Mouse (Mus musculus) intestine, embryonic 14.5 days (tissue): ENCODE results near the gene Cdc40. TPM values are rescaled to one million over a fixed set of nuclear protein-coding genes. Genes with fewer than 3 reads are reported as not detected.

Source experiments
- ATAC-seq: fragments of 200-750 bp; cut with Nextera tagmentation; replicated peaks from 2 replicates; pipeline ENCODE4 v1.8.0; 2017; ENCODE audit warnings: low read depth, moderate number of reproducible peaks, moderate TSS enrichment, moderate library complexity; ENCODE audit not compliant: low FRiP score, low TSS enrichment
- DNase-seq: peaks from one replicate; pipeline ENCODE4 v3.0.0-alpha.2; 2018; ENCODE audit warnings: low spot score
- H3K27ac ChIP-seq: fragments of 300-500 bp; sonication (generic); 2 replicates; pipeline ENCODE4 v1.5.1; 2014; ENCODE audit warnings: low read depth, mild to moderate bottlenecking, control low read depth
- H3K27me3 ChIP-seq: fragments of 300-500 bp; sonication (generic); replicated peaks from 2 replicates; pipeline ENCODE4 v1.6.1; 2014; ENCODE audit warnings: low read length, control low read depth; ENCODE audit not compliant: control insufficient read depth, insufficient read depth
- H3K36me3 ChIP-seq: fragments of 300-500 bp; sonication (generic); 2 replicates; pipeline ENCODE4 v1.6.1; 2014; ENCODE audit warnings: low read length, control low read depth; ENCODE audit not compliant: control insufficient read depth, insufficient read depth
- H3K4me1 ChIP-seq: fragments of 300-500 bp; sonication (generic); replicated peaks from 2 replicates; pipeline ENCODE4 v1.6.1; 2014; ENCODE audit warnings: low read length, control low read depth, mixed read lengths; ENCODE audit not compliant: control insufficient read depth, insufficient read depth
- H3K4me2 ChIP-seq: fragments of 300-500 bp; sonication (generic); 2 replicates; pipeline ENCODE4 v1.6.1; 2014; ENCODE audit warnings: low read length
- H3K4me3 ChIP-seq: fragments of 300-500 bp; sonication (generic); 2 replicates; pipeline ENCODE4 v1.5.1; 2014; ENCODE audit warnings: low read depth, low read length, control low read depth, mixed read lengths
- H3K9ac ChIP-seq: fragments of 300-500 bp; sonication (generic); 2 replicates; pipeline ENCODE4 v1.6.1; 2014; ENCODE audit warnings: mild to moderate bottlenecking, low read length
- H3K9me3 ChIP-seq: fragments of 300-500 bp; sonication (generic); 2 replicates; pipeline ENCODE4 v1.6.1; 2016; ENCODE audit warnings: low read length, control low read depth; ENCODE audit not compliant: control insufficient read depth
- WGBS: fragments of 180-500 bp; shearing (Covaris S2); extraction: QIAGEN DNeasy Blood & Tissue Kit; methylation state at CpG from one replicate; pipeline ENCODE4 v1.1.7; 2014; 5-methylcytosine and 5-hydroxymethylcytosine counted together
- polyA plus RNA-seq: library from polyadenylated mRNA; unstranded; fragments of >200 nt; fragmentation: Nextera tagmentation; extraction: Ambion mirVana; gene quantifications from 2 replicates; pipeline ENCODE4 v1.2.1, GENCODE M21; 2014

Cdc40 gene
- polyA plus RNA-seq, result 32.0 and 35.6 TPM in 2 replicates

DNA sequence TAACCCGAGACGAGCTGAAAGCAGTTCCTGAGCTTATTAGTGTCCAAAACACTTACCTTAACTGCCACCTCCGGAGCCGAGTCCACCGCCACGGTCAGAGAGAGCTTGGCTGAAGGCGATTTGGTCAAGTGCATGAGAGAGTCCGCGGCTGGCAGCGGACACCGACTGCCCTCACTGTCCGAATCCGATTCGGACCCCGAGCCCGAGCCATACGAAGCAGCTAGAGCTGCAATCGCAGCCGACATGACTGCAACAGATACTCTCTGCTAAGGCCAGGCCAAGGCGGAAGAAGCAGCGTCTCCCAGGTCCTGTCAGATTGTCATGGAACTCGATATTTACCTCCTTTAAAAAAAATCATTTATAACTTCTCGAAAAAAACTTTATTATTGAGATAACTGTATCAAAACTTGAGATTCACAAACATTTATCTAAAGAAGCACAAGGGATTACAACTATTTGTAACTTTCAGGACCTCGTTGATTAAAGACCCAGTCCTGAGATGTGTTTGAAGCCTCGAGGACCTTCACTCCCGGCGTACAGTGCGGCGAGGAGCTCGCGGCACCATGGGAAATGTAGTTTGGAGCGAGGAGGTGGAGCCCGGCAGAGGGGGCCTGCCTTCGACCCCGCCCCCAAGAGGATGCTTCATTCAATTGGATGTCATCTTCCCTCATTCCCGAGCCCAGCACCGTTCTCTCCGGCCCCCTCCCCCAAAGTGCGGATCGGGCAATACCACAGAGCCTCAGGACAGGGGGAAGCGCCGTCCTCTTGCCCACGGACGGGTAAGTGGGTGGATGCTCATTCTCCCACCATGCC lies at the start of gene Cdc40, which contains the start of gene Wasf1:
TSS of gene Cdc40 (minus strand) at position 481 of the 813 bp plus-strand sequence.
TSS of gene Wasf1 (plus strand) at position 645 of the 813 bp plus-strand sequence.
- peaks cover 10% of the 10 kb centered on the region for H3K36me3 ChIP-seq
- peak within 1 kb of the TSS; percentile 82 for H3K9ac ChIP-seq
- ATAC-seq, result peak; percentile 99
- H3K27ac ChIP-seq, result peak within 1 kb of the TSS; percentile 94
- H3K27me3 ChIP-seq, result no peaks in the 10 kb centered on the region
- H3K4me1 ChIP-seq, result peaks cover 12% of the 10 kb centered on the region; the same call in 1 of the 2 replicates
- H3K9me3 ChIP-seq, result no peaks in the 10 kb centered on the region
- peak within 1 kb of the TSS; percentile 91 for H3K4me3 ChIP-seq
- H3K4me2 ChIP-seq, result peak within 1 kb of the TSS; percentile 76
- peak; percentile 98 for DNase-seq
- under 1% methylated on average over 44 of the region's 44 CpGs for whole genome bisulfite sequencing

DNA sequence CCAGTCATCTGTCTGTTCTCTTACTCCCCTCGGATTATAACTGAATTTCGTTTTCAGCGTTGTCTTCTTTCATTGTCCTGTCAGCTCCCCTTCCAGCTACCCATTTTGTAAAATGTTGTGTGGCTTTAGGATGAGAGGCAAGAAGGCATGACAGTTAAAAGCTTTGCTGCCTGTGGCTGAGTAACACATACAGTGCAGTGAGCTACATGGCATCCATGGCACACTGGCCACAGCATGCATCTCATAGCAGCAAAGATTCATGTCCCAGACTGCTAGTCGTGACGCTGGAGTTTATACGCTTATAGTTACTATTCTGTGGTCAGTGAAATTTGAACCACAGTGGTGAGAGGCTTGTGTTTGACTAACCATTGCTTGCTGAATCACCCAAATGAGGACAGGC lies 36.4 kb upstream of the Cdc40 start:
- Histone ChIP-seq H3K9ac (no peak overlapping the region), H3K27ac (no peak overlapping the region), H3K4me1 (no peaks in the 10 kb centered on the region), H3K36me3 (peaks cover 9% of the 10 kb centered on the region), H3K4me3 (no peak overlapping the region), H3K4me2 (no peak overlapping the region), H3K9me3 (no peaks in the 10 kb centered on the region), H3K27me3 (no peaks in the 10 kb centered on the region)
- no peak for ATAC-seq
- no peak for DNase-seq
- 85% methylated on average over 6 of the region's 6 CpGs for WGBS

DNA sequence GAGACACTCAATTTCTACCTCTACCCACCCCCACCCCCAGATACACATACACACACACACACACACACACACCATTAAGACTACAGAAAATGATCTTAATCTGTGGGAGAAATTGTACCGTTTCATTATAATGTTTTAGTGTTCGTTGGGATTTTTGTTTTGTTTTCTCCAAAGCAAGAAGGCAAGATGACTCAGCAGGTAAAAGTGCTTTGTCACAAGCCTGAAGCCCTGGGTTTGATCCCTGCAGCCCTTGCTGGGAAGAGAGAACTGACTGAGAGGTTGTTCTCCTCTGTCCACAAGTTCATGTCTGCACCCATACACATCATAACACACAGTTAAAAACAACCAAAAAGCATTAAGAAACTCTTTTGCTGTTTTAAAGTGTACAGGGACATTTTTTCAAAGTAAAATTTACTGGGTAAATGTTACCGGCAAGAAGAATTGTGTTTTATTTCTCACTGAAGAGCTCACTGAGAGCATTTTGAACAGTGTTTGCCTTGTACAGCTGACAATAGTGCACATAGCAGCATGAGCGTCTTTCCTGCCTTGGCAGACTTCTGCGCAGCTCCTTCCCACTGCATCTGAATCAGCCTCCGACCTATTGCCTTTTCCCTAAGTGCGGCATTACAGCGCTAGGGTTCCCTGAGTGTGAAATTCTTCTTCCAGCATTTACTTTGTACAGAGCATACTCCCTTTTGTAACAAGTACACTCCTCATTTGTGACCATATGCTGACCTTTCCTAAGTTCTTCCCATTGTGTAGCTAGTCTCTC lies 35.7 kb upstream of the Cdc40 start:
- no peak overlapping the region for H3K4me2 ChIP-seq
- ATAC-seq (no peak), DNase-seq (no peak)
- H3K4me3 ChIP-seq, result no peak overlapping the region
- H3K27me3 ChIP-seq, result no peaks in the 10 kb centered on the region
- no peak overlapping the region for H3K27ac ChIP-seq
- no peaks in the 10 kb centered on the region for H3K9me3 ChIP-seq
- WGBS, result 87% methylated on average over 8 of the region's 8 CpGs
- H3K9ac ChIP-seq, result no peak overlapping the region
- peaks cover 9% of the 10 kb centered on the region for H3K36me3 ChIP-seq
- H3K4me1 ChIP-seq, result no peaks in the 10 kb centered on the region

GRCm38 (mm10) chr10:40915240-40915639 lies 32.1 kb upstream of the Cdc40 start:
- WGBS, result 76% methylated on average over 2 of the region's 2 CpGs

GRCm38 (mm10) chr10:40910811-40911210 lies 27.7 kb upstream of the Cdc40 start:
- WGBS, result 74% methylated on average over 2 of the region's 2 CpGs
- H3K9ac ChIP-seq, result no peak overlapping the region

More at GRCm38 (mm10) chr10:40915240-40915639, 32.1 kb upstream of the Cdc40 start:
- no peaks in the 10 kb centered on the region for H3K4me1 ChIP-seq
- H3K9ac ChIP-seq, result no peak overlapping the region
- no peak overlapping the region for H3K4me3 ChIP-seq
- no peaks in the 10 kb centered on the region for H3K36me3 ChIP-seq
- no peak overlapping the region for H3K4me2 ChIP-seq
- H3K9me3 ChIP-seq, result no peaks in the 10 kb centered on the region
- H3K27me3 ChIP-seq, result no peaks in the 10 kb centered on the region
- no peak for DNase-seq
- ATAC-seq, result no peak
- no peak overlapping the region for H3K27ac ChIP-seq

DNA sequence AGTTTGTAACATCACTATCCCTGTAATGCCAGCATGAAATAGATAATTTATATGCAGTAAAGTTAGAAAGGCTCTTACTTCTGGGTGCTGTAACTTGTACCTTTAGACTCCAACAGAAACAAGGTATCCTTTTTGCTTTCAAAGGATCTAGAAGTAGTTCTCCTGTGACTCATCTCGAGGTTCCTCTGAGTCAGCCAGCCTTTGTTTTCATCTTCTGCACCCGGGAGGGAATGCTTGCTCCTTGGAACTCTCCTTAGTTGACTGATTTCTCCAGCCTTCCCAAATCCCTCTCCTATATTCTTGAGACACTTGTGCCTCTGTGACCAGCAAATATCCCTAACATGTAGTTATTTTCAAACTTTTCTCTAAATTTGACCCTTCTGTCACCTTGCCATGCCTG lies 25.5 kb upstream of the Cdc40 start:
- H3K27ac ChIP-seq, result no peak overlapping the region
- no peak overlapping the region for H3K9ac ChIP-seq
- H3K36me3 ChIP-seq, result no peaks in the 10 kb centered on the region
- 38% methylated on average over 2 of the region's 2 CpGs for WGBS
- no peaks in the 10 kb centered on the region for H3K27me3 ChIP-seq
- ATAC-seq (no peak), DNase-seq (no peak)
- H3K4me3 ChIP-seq, result no peak overlapping the region
- H3K4me2 ChIP-seq, result no peak overlapping the region
- H3K9me3 ChIP-seq, result no peaks in the 10 kb centered on the region
- H3K4me1 ChIP-seq, result no peaks in the 10 kb centered on the region

More at GRCm38 (mm10) chr10:40910811-40911210, 27.7 kb upstream of the Cdc40 start:
- DNase-seq, result no peak
- Histone ChIP-seq H3K9me3 (no peaks in the 10 kb centered on the region), H3K4me1 (no peaks in the 10 kb centered on the region), H3K4me3 (no peak overlapping the region), H3K27ac (no peak overlapping the region), H3K27me3 (no peaks in the 10 kb centered on the region), H3K4me2 (no peak overlapping the region), H3K36me3 (no peaks in the 10 kb centered on the region)
- ATAC-seq, result no peak

DNA sequence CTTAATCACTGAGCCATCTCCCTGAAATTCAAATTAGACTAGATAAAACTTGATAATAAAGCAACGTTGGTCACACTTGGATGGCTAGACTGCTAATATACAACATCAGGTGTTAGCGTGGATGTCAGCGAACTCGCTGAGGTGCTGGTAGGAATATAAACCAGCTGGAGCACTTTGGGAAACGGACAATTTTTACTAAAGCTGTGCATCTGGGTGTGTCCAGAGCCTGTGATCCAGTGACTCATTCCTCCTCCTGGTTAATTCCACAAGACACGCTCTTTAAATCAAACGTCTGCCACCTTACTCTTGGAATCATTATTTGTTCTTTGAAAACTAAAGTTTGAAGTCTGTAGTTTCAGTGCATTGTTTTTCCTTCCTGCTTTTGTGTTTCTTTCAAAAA lies 23.7 kb upstream of the Cdc40 start:
- H3K4me3 ChIP-seq, result no peak overlapping the region
- 80% methylated on average over 7 of the region's 7 CpGs for WGBS
- no peaks in the 10 kb centered on the region for H3K36me3 ChIP-seq
- H3K4me2 ChIP-seq, result no peak overlapping the region
- H3K4me1 ChIP-seq, result no peaks in the 10 kb centered on the region
- no peaks in the 10 kb centered on the region for H3K27me3 ChIP-seq
- no peaks in the 10 kb centered on the region for H3K9me3 ChIP-seq
- H3K27ac ChIP-seq, result no peak overlapping the region
- ATAC-seq (no peak), DNase-seq (no peak)
- no peak overlapping the region for H3K9ac ChIP-seq

DNA sequence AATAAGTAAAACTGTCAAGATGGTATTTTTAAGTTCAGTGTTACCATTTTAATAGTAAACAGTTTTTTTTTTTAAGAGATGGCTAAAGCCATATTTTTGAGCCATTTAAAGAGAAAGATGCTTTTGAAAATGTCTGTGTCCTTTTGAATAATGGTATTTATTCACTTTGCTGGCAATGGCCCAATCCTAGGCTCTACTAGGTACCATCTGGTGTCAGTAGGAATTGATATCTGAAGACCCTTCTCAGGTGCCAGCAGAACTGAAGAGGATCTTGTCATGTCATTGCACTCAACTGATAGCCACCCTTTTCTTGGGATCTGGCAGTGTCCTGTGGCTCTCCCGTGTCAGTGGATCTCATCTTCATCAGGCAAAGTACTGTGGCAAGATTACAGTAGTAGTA lies 23.0 kb upstream of the Cdc40 start:
- DNase-seq, result no peak
- Histone ChIP-seq H3K36me3 (no peaks in the 10 kb centered on the region), H3K4me2 (no peak overlapping the region), H3K27me3 (no peaks in the 10 kb centered on the region), H3K4me1 (no peaks in the 10 kb centered on the region), H3K27ac (no peak overlapping the region), H3K4me3 (no peak overlapping the region), H3K9ac (no peak overlapping the region), H3K9me3 (no peaks in the 10 kb centered on the region)
- WGBS, result 95% methylated on average over 1 of the region's 1 CpGs
- no peak for ATAC-seq
